Mouse (Mus musculus): ENCODE measurements at regions not wholly inside any gene's neighbourhood (a gene's known extent, or its start where the extent isn't known, plus 50 kb on each side); places are given as distances from the start of the nearest gene placed in this dataset.

- ATAC-seq (ENCODE audit: insufficient number of reproducible peaks, insufficient read depth, low FRiP score, low read depth) = no peak
- Histone ChIP-seq H3K9ac (ENCODE audit: low read length) (no peak overlapping the region), H3K4me3 (ENCODE audit: control insufficient read depth in 1 of 2, insufficient read depth in 1 of 2, low read depth in 1 of 2, low read length in 2 of 2) (no peak overlapping the region), H3K4me1 (ENCODE audit: control insufficient read depth in 2 of 2, insufficient read depth in 2 of 2, low read length in 2 of 2) (no peaks in the 10 kb centered on the region), H3K27me3 (ENCODE audit: control insufficient read depth, insufficient read depth, low read length) (no peaks in the 10 kb centered on the region), H3K27ac (replicated peaks in 1 of 2; ENCODE audit: control insufficient read depth in 1 of 2, insufficient read depth in 1 of 2, low read depth in 2 of 2, low read length in 2 of 2) (no peak overlapping the region), H3K36me3 (ENCODE audit: control insufficient read depth, insufficient read depth, low read length) (no peaks in the 10 kb centered on the region), H3K4me2 (ENCODE audit: low read length) (no peak overlapping the region), H3K9me3 (ENCODE audit: control insufficient read depth, low read length) (no peaks in the 10 kb centered on the region)
- WGBS = 65% methylated on average over 11 of the region's 11 CpGs
These were observed 782.6 kb downstream of the Galc start for GRCm38 (mm10) chr12:97476466-97477250.

DNA sequence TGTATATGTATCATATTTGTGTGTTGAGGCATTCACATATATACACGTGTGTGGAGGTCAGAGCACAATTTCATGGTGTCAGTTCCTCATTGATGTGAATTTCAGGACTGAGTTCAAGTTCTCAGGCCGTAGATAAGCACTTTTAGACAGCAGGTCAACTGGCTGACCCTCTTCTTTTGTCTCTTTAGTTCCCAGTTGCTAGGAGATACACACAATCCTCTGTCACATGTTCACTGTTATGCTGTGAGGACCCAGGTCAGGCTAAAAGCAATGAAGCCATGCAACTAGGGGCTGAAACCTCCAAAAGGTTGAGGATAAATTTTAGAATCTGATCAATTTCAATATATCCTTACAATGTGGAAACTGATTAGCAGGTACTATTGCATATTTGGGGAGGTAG, 783.5 kb downstream of the Galc start:
- Histone ChIP-seq H3K4me3 (ENCODE audit: control insufficient read depth in 1 of 2, insufficient read depth in 1 of 2, low read depth in 1 of 2, low read length in 2 of 2) (no peak overlapping the region), H3K9ac (ENCODE audit: low read length) (no peak overlapping the region), H3K27ac (replicated peaks in 1 of 2; ENCODE audit: control insufficient read depth in 1 of 2, insufficient read depth in 1 of 2, low read depth in 2 of 2, low read length in 2 of 2) (no peak overlapping the region), H3K4me2 (ENCODE audit: low read length) (no peak overlapping the region), H3K27me3 (ENCODE audit: control insufficient read depth, insufficient read depth, low read length) (no peaks in the 10 kb centered on the region), H3K36me3 (ENCODE audit: control insufficient read depth, insufficient read depth, low read length) (no peaks in the 10 kb centered on the region), H3K4me1 (ENCODE audit: control insufficient read depth in 2 of 2, insufficient read depth in 2 of 2, low read length in 2 of 2) (no peaks in the 10 kb centered on the region), H3K9me3 (ENCODE audit: control insufficient read depth, low read length) (no peaks in the 10 kb centered on the region)
- WGBS = 61% methylated on average over 2 of the region's 2 CpGs
- ATAC-seq (ENCODE audit: insufficient number of reproducible peaks, insufficient read depth, low FRiP score, low read depth) = no peak

DNA sequence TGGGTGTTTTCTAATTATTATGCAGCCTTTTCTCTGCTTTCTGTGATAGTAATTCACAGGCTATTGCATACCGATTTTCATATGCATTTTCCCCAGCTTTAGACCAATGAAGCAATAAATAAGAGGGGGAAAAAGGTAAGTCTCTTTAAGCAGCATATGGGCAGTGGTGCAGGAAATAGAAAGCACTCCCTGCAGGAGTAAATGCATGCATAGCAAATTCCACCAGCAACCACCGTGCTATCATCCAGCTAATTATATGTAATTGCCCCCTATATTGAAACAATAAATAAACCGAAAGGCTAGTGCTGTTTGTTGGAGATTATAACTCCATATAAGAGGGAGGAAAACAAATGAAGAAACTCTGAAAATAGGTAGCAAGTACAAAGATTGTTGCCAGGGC, 790.1 kb downstream of the Galc start:
- Histone ChIP-seq H3K36me3 (ENCODE audit: control insufficient read depth, insufficient read depth, low read length) (no peaks in the 10 kb centered on the region), H3K4me1 (ENCODE audit: control insufficient read depth in 2 of 2, insufficient read depth in 2 of 2, low read length in 2 of 2) (no peaks in the 10 kb centered on the region; a peak in 1 of 4 replicates), H3K27ac (replicated peaks in 1 of 2; ENCODE audit: control insufficient read depth in 1 of 2, insufficient read depth in 1 of 2, low read depth in 2 of 2, low read length in 2 of 2) (no peak overlapping the region), H3K27me3 (ENCODE audit: control insufficient read depth, insufficient read depth, low read length) (no peaks in the 10 kb centered on the region), H3K4me3 (ENCODE audit: control insufficient read depth in 1 of 2, insufficient read depth in 1 of 2, low read depth in 1 of 2, low read length in 2 of 2) (no peak overlapping the region), H3K9ac (ENCODE audit: low read length) (no peak overlapping the region), H3K9me3 (ENCODE audit: control insufficient read depth, low read length) (no peaks in the 10 kb centered on the region), H3K4me2 (ENCODE audit: low read length) (no peak overlapping the region)
- 59% methylated on average over 3 of the region's 3 CpGs for WGBS
- no peak for ATAC-seq (ENCODE audit: insufficient number of reproducible peaks, insufficient read depth, low FRiP score, low read depth)

- no peaks in the 10 kb centered on the region for H3K36me3 ChIP-seq (ENCODE audit: control insufficient read depth, insufficient read depth, low read length)
- WGBS = 67% methylated on average over 3 of the region's 3 CpGs
- no peaks in the 10 kb centered on the region for H3K4me1 ChIP-seq (ENCODE audit: control insufficient read depth in 2 of 2, insufficient read depth in 2 of 2, low read length in 2 of 2)
- no peak overlapping the region for H3K27ac ChIP-seq (replicated peaks in 1 of 2; ENCODE audit: control insufficient read depth in 1 of 2, insufficient read depth in 1 of 2, low read depth in 2 of 2, low read length in 2 of 2)
- H3K9ac ChIP-seq (ENCODE audit: low read length) = no peak overlapping the region
- H3K4me2 ChIP-seq (ENCODE audit: low read length) = no peak overlapping the region
- no peaks in the 10 kb centered on the region for H3K9me3 ChIP-seq (ENCODE audit: control insufficient read depth, low read length)
- H3K4me3 ChIP-seq (ENCODE audit: control insufficient read depth in 1 of 2, insufficient read depth in 1 of 2, low read depth in 1 of 2, low read length in 2 of 2) = no peak overlapping the region
- no peaks in the 10 kb centered on the region for H3K27me3 ChIP-seq (ENCODE audit: control insufficient read depth, insufficient read depth, low read length)
- no peak for ATAC-seq (ENCODE audit: insufficient number of reproducible peaks, insufficient read depth, low FRiP score, low read depth)
These were observed 823.1 kb downstream of the Galc start for GRCm38 (mm10) chr12:97436141-97436540.

DNA sequence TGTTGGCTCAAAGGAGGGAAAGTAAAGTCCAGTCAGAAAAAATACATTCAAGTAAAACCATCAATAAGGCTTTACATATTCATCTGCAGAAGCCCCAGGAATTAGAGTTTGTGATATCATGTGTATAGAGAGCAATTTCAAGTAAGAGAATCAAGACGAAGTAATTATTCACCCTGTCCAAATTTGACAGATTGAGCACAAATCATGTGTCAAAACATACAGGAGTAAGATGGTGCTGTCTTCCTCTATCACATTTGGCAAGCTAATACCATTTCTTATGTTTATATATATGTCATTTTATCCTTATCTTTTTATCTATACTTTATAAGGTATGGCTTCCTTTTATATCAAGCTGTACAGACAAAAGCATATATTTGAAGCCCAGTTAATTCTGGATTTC, 825.2 kb downstream of the Galc start:
- Histone ChIP-seq H3K9ac (ENCODE audit: low read length) (no peak overlapping the region), H3K36me3 (ENCODE audit: control insufficient read depth, insufficient read depth, low read length) (no peaks in the 10 kb centered on the region), H3K9me3 (ENCODE audit: control insufficient read depth, low read length) (no peaks in the 10 kb centered on the region), H3K27me3 (ENCODE audit: control insufficient read depth, insufficient read depth, low read length) (no peaks in the 10 kb centered on the region), H3K4me2 (ENCODE audit: low read length) (no peak overlapping the region), H3K4me1 (ENCODE audit: control insufficient read depth in 2 of 2, insufficient read depth in 2 of 2, low read length in 2 of 2) (no peaks in the 10 kb centered on the region), H3K27ac (replicated peaks in 1 of 2; ENCODE audit: control insufficient read depth in 1 of 2, insufficient read depth in 1 of 2, low read depth in 2 of 2, low read length in 2 of 2) (no peak overlapping the region), H3K4me3 (ENCODE audit: control insufficient read depth in 1 of 2, insufficient read depth in 1 of 2, low read depth in 1 of 2, low read length in 2 of 2) (no peak overlapping the region)
- no peak for ATAC-seq (ENCODE audit: insufficient number of reproducible peaks, insufficient read depth, low FRiP score, low read depth)
- WGBS = 61% methylated on average over 1 of the region's 1 CpGs

GRCm38 (mm10) chr12:97432704-97433103, 826.6 kb downstream of the Galc start:
- no peak for ATAC-seq (ENCODE audit: insufficient number of reproducible peaks, insufficient read depth, low FRiP score, low read depth)
- WGBS = 80% methylated on average over 4 of the region's 4 CpGs
- no peak overlapping the region for H3K4me2 ChIP-seq (ENCODE audit: low read length)
- H3K4me3 ChIP-seq (ENCODE audit: control insufficient read depth in 1 of 2, insufficient read depth in 1 of 2, low read depth in 1 of 2, low read length in 2 of 2) = no peak overlapping the region
- no peaks in the 10 kb centered on the region for H3K36me3 ChIP-seq (ENCODE audit: control insufficient read depth, insufficient read depth, low read length)
- H3K9ac ChIP-seq (ENCODE audit: low read length) = no peak overlapping the region
- no peak overlapping the region for H3K27ac ChIP-seq (replicated peaks in 1 of 2; ENCODE audit: control insufficient read depth in 1 of 2, insufficient read depth in 1 of 2, low read depth in 2 of 2, low read length in 2 of 2)
- no peaks in the 10 kb centered on the region for H3K9me3 ChIP-seq (ENCODE audit: control insufficient read depth, low read length)
- no peaks in the 10 kb centered on the region for H3K4me1 ChIP-seq (ENCODE audit: control insufficient read depth in 2 of 2, insufficient read depth in 2 of 2, low read length in 2 of 2)
- no peaks in the 10 kb centered on the region for H3K27me3 ChIP-seq (ENCODE audit: control insufficient read depth, insufficient read depth, low read length)

- Histone ChIP-seq H3K4me1 (ENCODE audit: control insufficient read depth in 2 of 2, insufficient read depth in 2 of 2, low read length in 2 of 2) (no peaks in the 10 kb centered on the region), H3K9ac (ENCODE audit: low read length) (no peak overlapping the region), H3K36me3 (ENCODE audit: control insufficient read depth, insufficient read depth, low read length) (no peaks in the 10 kb centered on the region), H3K9me3 (ENCODE audit: control insufficient read depth, low read length) (no peaks in the 10 kb centered on the region), H3K27ac (replicated peaks in 1 of 2; ENCODE audit: control insufficient read depth in 1 of 2, insufficient read depth in 1 of 2, low read depth in 2 of 2, low read length in 2 of 2) (no peak overlapping the region), H3K27me3 (ENCODE audit: control insufficient read depth, insufficient read depth, low read length) (no peaks in the 10 kb centered on the region), H3K4me3 (ENCODE audit: control insufficient read depth in 1 of 2, insufficient read depth in 1 of 2, low read depth in 1 of 2, low read length in 2 of 2) (no peak overlapping the region), H3K4me2 (ENCODE audit: low read length) (no peak overlapping the region)
- no peak for ATAC-seq (ENCODE audit: insufficient number of reproducible peaks, insufficient read depth, low FRiP score, low read depth)
- 78% methylated on average over 3 of the region's 3 CpGs for WGBS
These were observed 831.0 kb downstream of the Galc start for GRCm38 (mm10) chr12:97428252-97428651.

DNA sequence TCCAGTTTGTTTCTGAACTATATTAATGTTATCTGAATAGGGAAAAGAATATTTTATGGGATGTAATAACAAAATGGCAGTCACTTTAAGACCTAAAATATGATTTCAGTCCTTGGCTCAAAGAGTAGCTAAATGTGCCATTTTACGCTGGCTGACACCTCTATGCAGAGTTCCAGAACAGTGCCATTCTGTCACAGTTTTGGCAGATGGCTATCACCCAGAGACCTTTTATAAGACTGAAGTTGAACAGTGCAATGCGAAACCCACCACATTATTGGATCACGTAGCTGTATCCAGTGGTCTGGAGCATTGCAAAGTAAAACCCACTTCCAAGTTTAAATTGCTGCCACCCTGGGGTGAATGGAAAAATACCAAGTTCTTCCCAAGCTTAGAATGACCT, 834.5 kb downstream of the Galc start:
- WGBS = 90% methylated on average over 3 of the region's 3 CpGs
- Histone ChIP-seq H3K4me3 (ENCODE audit: control insufficient read depth in 1 of 2, insufficient read depth in 1 of 2, low read depth in 1 of 2, low read length in 2 of 2) (no peak overlapping the region), H3K4me1 (ENCODE audit: control insufficient read depth in 2 of 2, insufficient read depth in 2 of 2, low read length in 2 of 2) (no peaks in the 10 kb centered on the region), H3K9ac (ENCODE audit: low read length) (no peak overlapping the region), H3K27ac (replicated peaks in 1 of 2; ENCODE audit: control insufficient read depth in 1 of 2, insufficient read depth in 1 of 2, low read depth in 2 of 2, low read length in 2 of 2) (no peak overlapping the region), H3K4me2 (ENCODE audit: low read length) (no peak overlapping the region), H3K27me3 (ENCODE audit: control insufficient read depth, insufficient read depth, low read length) (no peaks in the 10 kb centered on the region), H3K36me3 (ENCODE audit: control insufficient read depth, insufficient read depth, low read length) (no peaks in the 10 kb centered on the region), H3K9me3 (ENCODE audit: control insufficient read depth, low read length) (no peaks in the 10 kb centered on the region)
- ATAC-seq (ENCODE audit: insufficient number of reproducible peaks, insufficient read depth, low FRiP score, low read depth) = no peak
